Mouse (Mus musculus) CD4-positive naive resting alpha-beta T cell, adult 57 days (primary cell): Measurements from ENCODE around the gene Stat6. TPM values are rescaled to one million over a fixed set of nuclear protein-coding genes. Genes with fewer than 3 reads are reported as not detected.

Experiments used
- total RNA-seq: library from RNA; stranded (reverse); gene quantifications from one replicate; pipeline ENCODE4 v1.2.4, GENCODE M21; 2023

The Stat6 gene
- total RNA-seq, result 196 TPM

GRCm38 (mm10) chr10:127642772-127643552 lies at the start of gene Stat6:
TSS of gene Stat6 (plus strand) at chr10:127642986.

DNA sequence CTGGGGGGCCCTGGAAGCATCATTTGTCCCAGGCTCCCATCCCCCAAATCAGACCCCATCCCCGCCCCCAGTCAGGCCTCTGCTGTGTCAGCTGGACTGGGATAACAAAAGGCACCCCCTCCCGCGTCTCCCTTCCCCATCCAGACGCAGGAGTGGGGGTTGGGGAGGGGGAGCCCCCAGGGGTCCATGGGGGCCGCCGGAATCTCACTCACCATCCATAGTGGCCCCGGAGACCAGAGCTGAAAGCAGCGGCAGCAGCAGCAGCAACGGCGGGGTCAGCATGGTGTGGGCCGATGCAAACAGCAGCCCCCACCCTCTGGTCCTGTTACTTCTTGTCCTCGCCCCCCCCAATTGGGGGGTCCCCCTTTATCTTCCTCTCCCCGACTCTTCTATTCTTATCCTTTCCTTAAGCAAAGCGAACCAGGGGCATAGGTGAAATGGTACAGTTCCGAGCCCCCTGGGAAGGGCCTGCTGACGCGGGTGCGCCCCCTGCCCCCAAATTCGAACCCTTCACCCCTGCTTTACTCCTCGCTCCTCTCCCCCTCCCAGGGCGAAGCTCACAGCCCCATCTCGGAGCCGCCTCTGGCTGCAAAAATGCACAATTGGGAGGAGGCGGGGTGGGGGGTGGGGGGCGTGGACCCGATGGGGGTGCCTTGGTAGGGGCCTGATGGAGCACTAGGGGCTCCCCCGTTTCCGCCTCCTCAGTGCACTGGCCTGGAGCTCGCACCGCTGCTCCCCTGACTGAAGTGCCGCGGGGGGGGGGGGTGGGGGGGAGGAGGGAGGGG lies 22.2 kb upstream of the Stat6 start, which contains the start of gene Lrp1:
Lrp1 (minus strand) TSS at position 743 of the 785 bp plus-strand sequence.

DNA sequence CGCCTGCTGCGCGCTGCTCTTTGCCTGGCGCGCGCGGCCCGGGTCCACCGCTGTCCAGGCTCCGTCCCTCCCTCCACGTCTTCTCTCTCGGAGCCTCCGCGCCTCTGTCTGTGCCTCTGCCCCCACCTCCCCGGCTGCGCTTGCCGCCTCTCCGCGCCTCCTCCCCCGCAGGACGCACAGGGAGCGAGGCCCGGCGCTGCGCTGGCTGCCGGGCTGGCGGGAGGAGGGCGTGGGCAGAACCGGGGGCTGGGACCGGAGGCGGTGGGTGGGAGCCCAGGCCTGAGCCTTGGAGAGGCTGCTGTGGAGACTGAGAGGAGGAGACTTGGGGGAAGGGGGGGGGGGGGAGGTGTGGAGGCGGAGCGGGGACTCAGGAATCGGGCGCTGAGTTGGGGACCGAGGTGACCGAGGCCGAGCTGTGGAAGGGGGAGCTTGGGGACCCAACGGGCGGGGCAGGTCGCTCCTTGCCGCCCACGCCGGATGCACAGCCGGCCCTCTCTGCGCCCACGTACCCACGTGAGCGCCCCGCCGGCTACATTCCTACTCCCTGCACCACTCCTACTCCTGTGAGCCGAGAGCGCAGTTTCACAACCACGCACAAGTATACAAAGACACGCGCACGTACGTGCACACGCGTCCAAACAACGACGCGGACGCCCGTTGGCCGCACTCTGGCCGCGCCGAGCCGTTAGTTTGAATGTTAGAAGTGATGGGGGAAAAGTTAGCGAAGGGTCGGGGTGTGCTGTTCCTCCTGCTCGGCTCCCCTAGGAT lies 23.9 kb downstream of the Stat6 start, which contains the start of gene Nemp1:
Nemp1 (plus strand) TSS at position 401 of the 768 bp plus-strand sequence.

DNA sequence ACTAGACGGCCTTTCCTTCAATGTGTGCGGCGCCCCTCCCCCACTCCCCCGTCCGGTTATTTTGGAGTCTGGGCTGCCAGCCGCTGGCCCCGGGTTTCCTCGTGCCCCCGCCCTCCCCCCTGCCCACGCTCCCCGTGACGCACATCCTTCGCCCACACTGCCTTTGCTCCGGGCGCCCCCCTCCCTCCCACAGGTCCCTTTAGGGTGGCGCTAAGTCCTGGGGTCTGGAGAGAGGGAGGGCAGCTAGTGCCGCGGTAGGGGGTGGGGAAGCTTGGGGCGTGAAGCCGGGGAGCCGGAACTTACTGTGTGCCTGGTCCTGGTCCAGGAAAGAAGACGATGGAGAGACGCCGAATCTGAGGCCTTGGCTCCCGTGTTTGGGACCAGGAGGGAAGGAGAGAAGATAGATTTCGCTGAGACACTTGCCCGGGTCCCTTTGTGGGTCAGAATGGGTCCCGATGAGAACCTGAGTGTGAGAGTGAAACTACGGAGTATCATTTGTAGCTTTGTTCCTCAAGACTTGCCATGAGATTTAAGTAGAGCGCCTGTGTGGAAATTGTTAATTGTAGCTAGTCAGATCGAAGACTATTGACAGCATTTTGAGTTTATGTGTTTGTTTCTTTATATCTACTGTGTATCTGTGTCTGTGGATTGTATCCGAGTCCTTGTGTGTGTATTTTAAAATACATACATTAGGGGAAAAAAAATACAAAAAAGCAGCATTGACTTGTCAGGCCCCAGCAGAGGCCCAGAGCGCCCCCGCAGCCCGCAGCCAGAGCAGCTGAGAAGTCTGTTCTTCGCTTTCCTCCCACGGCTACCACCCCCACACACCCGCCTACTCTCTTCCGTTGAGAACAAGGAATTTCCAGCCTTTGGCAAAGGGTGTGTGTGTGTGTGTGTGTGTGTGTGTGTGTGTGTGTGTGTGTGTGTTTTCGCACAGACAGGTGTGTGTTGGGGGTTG lies 25.6 kb downstream of the Stat6 start, which contains the start of gene Nab2:
Nab2 (minus strand) TSS at position 476 of the 958 bp plus-strand sequence.

DNA sequence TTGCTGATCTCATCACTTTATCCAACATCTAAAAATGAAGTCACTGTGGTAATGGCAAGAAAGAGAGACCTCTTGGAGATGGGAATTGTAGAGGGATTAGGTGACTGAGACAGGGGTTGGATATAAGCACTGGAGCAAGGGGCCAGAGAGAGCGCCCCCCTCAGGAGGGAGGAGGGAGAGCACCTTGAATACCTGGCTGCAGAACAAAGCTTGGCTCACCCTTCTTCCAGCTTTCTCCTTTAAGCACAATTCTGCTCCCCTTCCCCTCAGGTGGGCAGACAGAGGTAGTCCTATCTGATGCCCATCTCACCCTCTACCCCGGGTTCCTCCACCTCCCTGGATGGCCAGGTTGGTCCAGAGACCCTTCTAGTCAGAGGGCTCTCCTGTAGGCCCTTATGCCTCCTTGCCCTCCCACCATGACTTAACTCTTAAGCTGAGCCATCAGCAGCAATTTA lies 62.0 kb downstream of the Stat6 start, which contains the start of gene Myo1a:
Myo1a (plus strand) TSS at position 405 of the 455 bp plus-strand sequence.

Other genes with a start within 250 kb of the Stat6 start
- gene Stac3, start 141.3 kb upstream of the Stat6 start, total RNA-seq, result 6.2 TPM
- gene Ndufa4l2, start 128.0 kb upstream of the Stat6 start, total RNA-seq, result not detected
- gene Shmt2, start 120.5 kb upstream of the Stat6 start, total RNA-seq, result 70.1 TPM
- not detected for gene Nxph4, start 108.4 kb upstream of the Stat6 start, total RNA-seq
- gene Lrp1, start 21.8 kb upstream of the Stat6 start, total RNA-seq, result 9.4 TPM
- 7.1 TPM for gene Nemp1, start 23.9 kb downstream of the Stat6 start, total RNA-seq
- gene Nab2, start 25.6 kb downstream of the Stat6 start, total RNA-seq, result 48.2 TPM
- 0.33 TPM for gene Myo1a, start 62.2 kb downstream of the Stat6 start, total RNA-seq
- gene Tac2, start 81.5 kb downstream of the Stat6 start, total RNA-seq, result not detected
- 10.6 TPM for gene Zbtb39, start 96.6 kb downstream of the Stat6 start, total RNA-seq
- 0.41 TPM for gene Gpr182, start 108.7 kb downstream of the Stat6 start, total RNA-seq
- gene Rdh1, start 116.7 kb downstream of the Stat6 start, total RNA-seq, result 0.18 TPM
- gene Rdh16f1, start 116.8 kb downstream of the Stat6 start, total RNA-seq, result not detected
- gene Rdh9, start 133.4 kb downstream of the Stat6 start, total RNA-seq, result 0.80 TPM
- not detected for gene Rdh16, start 158.2 kb downstream of the Stat6 start, total RNA-seq
- not detected for gene Rdh19, start 206.9 kb downstream of the Stat6 start, total RNA-seq
- gene Rdh16f2, start 223.5 kb downstream of the Stat6 start, total RNA-seq, result not detected
- gene Rdh7, start 245.8 kb downstream of the Stat6 start, total RNA-seq, result not detected